Mouse (Mus musculus): ENCODE measurements around the gene Gm1043.

The Gm1043 gene

GRCm38 (mm10) chr5:37085241-37085640 is at the start of gene Gm1043:
Gene Gm1043, plus strand, starts transcription at chr5:37085370.
- in situ Hi-C loops (cut with MboI; ENCODE audit: unreplicated experiment in 2 of 2), result loop anchor here in 1 of 2 experiments (5.0 to 25.0 kb wide), 2 partner anchors 33 to 1773 kb away; no protein-coding TSS in a partner anchor

DNA sequence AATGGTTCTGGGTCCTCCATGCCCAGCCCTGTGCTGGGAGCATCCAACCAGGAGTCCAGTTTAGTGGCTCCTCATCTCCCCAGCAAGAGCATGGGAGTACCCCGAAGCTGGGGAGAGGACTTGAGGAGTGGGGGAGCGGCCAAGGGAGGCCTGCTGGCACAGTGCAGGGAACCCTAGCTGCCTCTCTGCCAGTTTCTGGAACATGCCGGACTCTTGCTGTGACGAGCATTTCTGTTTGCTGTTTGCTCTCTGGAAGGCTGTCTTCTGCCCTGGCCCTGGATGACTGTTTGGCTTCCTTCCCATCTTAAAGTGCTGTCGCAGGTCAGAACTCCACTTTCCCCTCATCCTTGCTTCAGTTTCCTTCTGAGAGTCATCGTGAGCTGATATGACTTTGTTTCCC is 49.3 kb upstream of the Gm1043 start:
- in situ Hi-C loops (cut with MboI; ENCODE audit: unreplicated experiment in 2 of 2), result no loop called here

GRCm38 (mm10) chr5:37036884-37037283 is 48.3 kb upstream of the Gm1043 start:
- in situ Hi-C loops (cut with MboI; ENCODE audit: unreplicated experiment in 2 of 2), result no loop called here

DNA sequence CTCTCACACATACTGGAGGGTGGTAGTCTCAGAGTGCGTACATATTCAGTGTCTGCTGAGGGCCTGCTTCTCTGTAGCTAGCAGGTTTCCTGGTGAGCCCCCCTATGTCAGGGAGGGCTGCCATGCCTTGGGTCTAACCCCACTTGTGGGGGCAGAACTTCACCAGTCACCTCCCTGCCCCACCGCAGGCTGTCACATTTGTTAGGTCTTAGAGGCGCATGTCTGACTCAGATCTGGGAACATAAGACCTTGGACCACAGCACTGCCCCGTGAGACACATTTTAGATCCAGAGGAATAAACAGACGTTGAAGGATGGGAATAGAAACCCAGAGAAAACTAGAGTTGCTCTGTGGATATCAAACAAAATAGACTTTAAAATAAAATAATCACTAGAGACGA is 45.3 kb upstream of the Gm1043 start:
- in situ Hi-C loops (cut with MboI; ENCODE audit: unreplicated experiment in 2 of 2), result loop anchor here (5.0 to 10.0 kb wide), 2 partner anchors 55 to 67 kb away; partner anchors contain the start of gene Wfs1 (in 1 of the 2)

DNA sequence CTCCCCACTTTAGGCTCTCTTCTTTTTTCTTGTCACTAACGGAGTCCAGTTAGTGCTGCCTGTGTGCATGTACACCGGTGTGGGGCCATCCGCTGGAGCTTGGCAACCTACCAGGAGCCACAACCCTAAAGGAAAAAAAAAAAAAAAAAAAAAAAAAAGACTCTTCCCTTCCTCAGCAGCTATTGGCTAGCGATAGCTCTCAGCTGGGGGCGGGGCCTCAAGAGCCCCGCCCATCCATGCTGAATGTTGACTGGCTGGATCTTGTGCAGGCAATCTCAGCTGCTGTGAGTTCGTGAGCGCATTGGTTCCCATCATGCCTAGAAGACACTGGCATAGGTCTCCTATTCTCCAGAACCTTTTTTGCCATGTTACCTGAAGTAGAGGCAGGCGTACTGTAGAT is 44.5 kb upstream of the Gm1043 start:
- in situ Hi-C loops (cut with MboI; ENCODE audit: unreplicated experiment in 2 of 2), result loop anchor here (5.0 to 10.0 kb wide), 2 partner anchors 56 to 67 kb away; partner anchors contain the start of gene Wfs1 (in 1 of the 2)

- in situ Hi-C loops (cut with MboI; ENCODE audit: unreplicated experiment in 2 of 2), result loop anchor here (5.0 to 10.0 kb wide), 2 partner anchors 57 to 66 kb away; partner anchors contain the start of gene Wfs1 (in 1 of the 2)
These were observed 43.5 kb upstream of the Gm1043 start for GRCm38 (mm10) chr5:37041651-37042050.

- in situ Hi-C loops (cut with MboI; ENCODE audit: unreplicated experiment in 2 of 2), result loop anchor here (5.0 to 10.0 kb wide), 2 partner anchors 58 to 64 kb away; partner anchors contain the start of gene Wfs1 (in 1 of the 2)
These were observed 42.2 kb upstream of the Gm1043 start for GRCm38 (mm10) chr5:37042934-37043333.

- in situ Hi-C loops (cut with MboI; ENCODE audit: unreplicated experiment in 2 of 2), result loop anchor here (5.0 to 10.0 kb wide), 2 partner anchors 60 to 63 kb away; partner anchors contain the start of gene Wfs1 (in 1 of the 2)
These were observed 40.4 kb upstream of the Gm1043 start for GRCm38 (mm10) chr5:37044793-37045192.

GRCm38 (mm10) chr5:37045582-37045981 is 39.6 kb upstream of the Gm1043 start:
- in situ Hi-C loops (cut with MboI; ENCODE audit: unreplicated experiment in 2 of 2), result loop anchor here in 1 of 2 experiments (10.0 kb wide), 1 partner anchor 61 kb away; the partner anchor contains the start of gene Wfs1

DNA sequence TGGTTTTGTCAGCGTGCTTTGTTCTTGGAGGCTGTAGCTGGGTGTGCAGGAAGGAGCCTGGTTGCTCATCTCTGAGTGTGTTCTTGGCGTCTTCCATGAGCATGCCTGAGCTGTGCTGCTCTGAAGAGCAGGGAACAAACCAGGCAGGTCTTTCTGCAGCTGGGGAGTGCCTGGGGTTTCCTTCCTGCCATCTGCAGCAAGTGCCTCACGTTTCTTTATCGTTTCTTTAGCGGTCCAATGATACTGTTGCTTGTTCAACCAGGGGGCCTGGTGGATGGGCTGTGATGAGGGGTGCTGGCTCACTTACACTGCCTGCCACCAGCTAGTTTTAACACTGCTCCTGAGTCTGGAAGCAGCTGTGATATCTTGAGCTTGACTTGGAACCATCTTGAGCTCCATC is 38.4 kb upstream of the Gm1043 start:
- in situ Hi-C loops (cut with MboI; ENCODE audit: unreplicated experiment in 2 of 2), result loop anchor here in 1 of 2 experiments (10.0 kb wide), 1 partner anchor 62 kb away; the partner anchor contains the start of gene Wfs1

DNA sequence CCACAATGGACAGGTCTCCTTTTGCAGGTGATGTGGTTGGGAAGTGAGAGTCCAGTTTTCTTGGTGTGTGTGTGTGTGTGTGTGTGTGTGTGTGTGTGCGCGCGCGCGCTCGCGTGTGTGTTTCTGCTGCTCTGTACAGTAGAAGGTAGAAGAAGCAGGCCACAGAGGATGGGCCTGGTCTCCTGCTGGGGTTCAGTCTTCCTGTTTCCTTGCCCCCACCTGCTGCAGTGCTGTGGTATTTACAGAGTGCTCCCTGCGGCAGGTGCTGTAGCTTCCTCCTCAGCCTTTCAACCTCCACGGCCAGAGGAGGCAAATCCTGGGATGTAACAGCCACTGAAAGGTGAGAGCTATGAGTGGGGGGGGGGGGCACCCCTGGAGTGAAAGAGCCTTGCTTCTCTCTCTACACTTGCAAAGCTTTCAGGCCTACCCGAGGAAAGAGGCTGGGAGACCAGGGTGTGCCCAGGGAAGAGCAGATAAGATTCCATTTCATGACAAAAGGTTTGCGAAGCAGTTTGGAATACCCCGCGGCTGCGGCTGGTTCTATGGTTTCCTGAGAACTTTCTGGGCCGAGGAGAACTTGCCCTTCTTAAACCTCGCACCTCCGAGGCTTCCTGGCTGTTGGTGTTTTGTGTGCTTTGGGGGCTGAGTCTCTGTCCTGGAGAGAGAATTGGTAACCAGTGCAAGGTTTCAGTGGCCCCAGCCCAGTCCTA is 37.8 kb upstream of the Gm1043 start:
- in situ Hi-C loops (cut with MboI; ENCODE audit: unreplicated experiment in 2 of 2), result loop anchor here in 1 of 2 experiments (10.0 kb wide), 1 partner anchor 63 kb away; the partner anchor contains the start of gene Wfs1

GRCm38 (mm10) chr5:37047992-37048391 is 37.2 kb upstream of the Gm1043 start:
- in situ Hi-C loops (cut with MboI; ENCODE audit: unreplicated experiment in 2 of 2), result loop anchor here in 1 of 2 experiments (10.0 kb wide), 1 partner anchor 63 kb away; the partner anchor contains the start of gene Wfs1

- in situ Hi-C loops (cut with MboI; ENCODE audit: unreplicated experiment in 2 of 2), result loop anchor here in 1 of 2 experiments (10.0 kb wide), 1 partner anchor 64 kb away; the partner anchor contains the start of gene Wfs1
These were observed 36.1 kb upstream of the Gm1043 start for GRCm38 (mm10) chr5:37049111-37049510.

DNA sequence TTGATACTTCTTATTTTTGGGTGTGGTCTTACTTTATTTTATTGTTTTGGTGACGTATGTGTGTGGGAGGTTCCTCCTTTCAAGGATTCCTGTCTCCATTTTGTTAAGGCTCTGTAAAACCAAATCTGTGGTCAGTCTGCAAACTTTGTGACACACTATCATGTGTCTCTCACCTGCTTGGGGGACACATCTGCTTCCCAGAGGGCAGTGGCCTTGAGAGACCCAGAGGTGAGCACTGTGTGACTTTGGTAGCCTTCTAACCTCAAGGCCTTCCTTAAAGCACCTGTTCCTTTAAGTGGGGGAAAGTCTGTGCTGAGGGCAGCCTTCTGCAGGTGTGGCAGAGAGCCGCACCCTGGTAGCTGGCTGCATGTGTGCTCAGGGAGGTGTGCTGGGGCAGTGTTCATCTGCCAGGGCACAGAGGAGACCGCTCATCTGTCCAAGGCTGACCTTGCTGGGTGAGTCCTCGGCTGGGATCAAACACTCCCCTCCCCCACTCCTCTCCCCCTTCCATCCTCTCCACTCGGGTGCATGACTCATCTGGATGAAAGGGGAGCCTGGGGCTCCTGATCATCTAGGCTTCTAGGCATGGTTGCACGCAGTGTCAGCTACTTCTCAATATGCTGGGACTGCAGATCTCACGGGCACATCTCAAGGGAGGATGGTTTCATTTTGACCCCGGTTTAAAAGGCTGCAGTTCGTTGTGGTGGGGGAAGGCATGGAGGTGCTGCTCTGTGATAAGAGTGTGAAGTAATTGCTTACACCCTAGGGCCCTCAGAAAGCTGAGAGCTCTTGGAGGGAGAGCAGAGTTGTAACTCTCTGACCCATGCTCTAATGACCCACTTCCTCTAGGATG is 34.4 kb upstream of the Gm1043 start:
- in situ Hi-C loops (cut with MboI; ENCODE audit: unreplicated experiment in 2 of 2), result loop anchor here in 1 of 2 experiments (5.0 to 25.0 kb wide), 3 partner anchors 37 to 663 kb away; partner anchors contain the start of genes Gm1043 and Sorcs2

DNA sequence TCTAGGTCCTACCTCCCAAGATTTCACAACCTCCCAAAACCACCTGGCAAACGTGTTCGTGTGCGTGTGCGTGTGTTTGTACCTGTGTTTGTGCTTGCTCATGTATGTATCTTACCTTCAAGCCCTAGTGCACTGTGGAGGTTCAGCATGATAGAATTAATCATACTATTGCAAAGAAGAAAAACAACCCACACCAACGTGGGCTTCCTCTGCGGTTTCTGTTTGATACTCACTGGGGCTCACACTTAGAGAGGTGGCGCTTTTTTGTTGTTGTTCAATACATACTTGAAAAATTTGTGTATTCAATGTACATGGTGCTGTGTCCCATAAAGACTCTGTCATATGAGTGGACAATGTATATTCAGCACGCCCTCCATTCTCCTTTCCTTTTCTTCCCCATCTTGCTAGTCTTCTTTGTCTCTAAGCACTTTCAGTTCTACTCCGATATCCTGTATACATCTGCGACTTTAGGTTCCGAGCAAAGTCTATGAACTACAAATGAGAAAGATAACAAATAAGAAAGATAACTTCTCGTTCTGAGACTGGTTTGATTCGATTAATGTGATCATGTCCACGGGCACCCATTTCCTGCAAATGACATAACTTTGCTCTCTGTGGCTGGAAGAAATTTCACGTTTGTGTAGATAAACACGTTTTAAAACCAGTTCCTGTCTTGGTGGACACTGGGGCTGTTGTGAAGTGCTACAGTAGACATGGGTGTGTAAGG is 33.6 kb upstream of the Gm1043 start:
- in situ Hi-C loops (cut with MboI; ENCODE audit: unreplicated experiment in 2 of 2), result loop anchor here in 1 of 2 experiments (5.0 to 25.0 kb wide), 3 partner anchors 36 to 664 kb away; partner anchors contain the start of genes Gm1043 and Sorcs2

- in situ Hi-C loops (cut with MboI; ENCODE audit: unreplicated experiment in 2 of 2), result loop anchor here in 1 of 2 experiments (5.0 to 25.0 kb wide), 3 partner anchors 34 to 666 kb away; partner anchors contain the start of genes Gm1043 and Sorcs2
These were observed 32.3 kb upstream of the Gm1043 start for GRCm38 (mm10) chr5:37052846-37053245.

GRCm38 (mm10) chr5:37055789-37056188 is 29.4 kb upstream of the Gm1043 start:
- in situ Hi-C loops (cut with MboI; ENCODE audit: unreplicated experiment in 2 of 2), result loop anchor here in 1 of 2 experiments (25.0 kb wide), 2 partner anchors 493 to 668 kb away; partner anchors contain the start of gene Sorcs2

DNA sequence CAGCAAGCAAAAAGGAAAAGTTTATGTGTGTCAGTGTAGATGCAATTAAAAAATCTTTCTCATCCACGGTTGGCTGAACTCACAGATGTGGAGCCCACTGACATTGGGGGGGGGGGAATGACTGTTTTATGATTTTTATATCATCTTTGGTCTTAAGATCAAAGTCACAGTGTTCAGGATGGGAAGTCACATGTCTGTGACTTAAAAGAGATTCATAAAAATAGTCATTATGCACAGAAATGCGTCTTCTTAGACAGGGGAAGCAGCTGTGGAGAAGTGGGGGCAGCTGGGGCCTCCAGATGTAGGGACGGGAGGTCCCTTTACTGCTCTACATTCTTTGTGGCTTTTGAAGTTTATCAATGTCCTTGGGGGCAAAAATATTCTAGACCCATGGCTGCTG is 28.7 kb upstream of the Gm1043 start:
- in situ Hi-C loops (cut with MboI; ENCODE audit: unreplicated experiment in 2 of 2), result loop anchor here in 1 of 2 experiments (25.0 kb wide), 2 partner anchors 494 to 669 kb away; partner anchors contain the start of gene Sorcs2

GRCm38 (mm10) chr5:37061612-37062011 is 23.6 kb upstream of the Gm1043 start:
- in situ Hi-C loops (cut with MboI; ENCODE audit: unreplicated experiment in 2 of 2), result loop anchor here in 1 of 2 experiments (25.0 kb wide), 2 partner anchors 499 to 674 kb away; partner anchors contain the start of gene Sorcs2
